20 mouse cellular contexts compared by ENCODE assay signal in genomic region chr17:31129452-31129851, GRCm38 (mm10). TPM values are rescaled to one million over a fixed set of nuclear protein-coding genes. Genes with fewer than 3 reads are reported as not detected.
DNase-seq lines count a peak whose midpoint lies in the region; ATAC-seq lines count a peak whose summit lies in the region.
"Had no signal": no experiment of that assay in that cellular context is flagged by ENCODE, and none has a peak within 500 bp of the region (broad histone marks: within the 10 kb centered on the region; RNA-seq: fewer than 3 reads in every experiment).

Gene Tff3 (minus strand): TSS chr17:31129646.

- no peak within 1 kb of the TSS for H3K4me3 ChIP-seq in hindbrain, embryonic 11.5 days (ENCODE audit: low read depth, low read length)
- H3K4me3 ChIP-seq in hindbrain, embryonic 16.5 days (ENCODE audit: low read length) = no peak within 1 kb of the TSS
- no peak within 1 kb of the TSS for H3K4me3 ChIP-seq in intestine, embryonic 15.5 days (replicated peaks)
- H3K4me3 ChIP-seq: embryonic facial prominence, embryonic 15.5 days; forebrain, embryonic 13.5 days; heart, embryonic 15.5 days; hindbrain, embryonic 15.5 days; kidney, embryonic 15.5 days; limb, embryonic 15.5 days; neural tube, embryonic 12.5 days had no signal

- no peak within 1 kb of the TSS for H3K27ac ChIP-seq in hindbrain, embryonic 11.5 days (ENCODE audit: low read depth, low read length)
- H3K27ac ChIP-seq in hindbrain, embryonic 16.5 days (ENCODE audit: low read depth, low read length) = no peak within 1 kb of the TSS
- H3K27ac ChIP-seq in intestine, embryonic 15.5 days = no peak within 1 kb of the TSS
- H3K27ac ChIP-seq: embryonic facial prominence, embryonic 15.5 days; forebrain, embryonic 13.5 days; heart, embryonic 15.5 days; hindbrain, embryonic 15.5 days; kidney, embryonic 15.5 days; limb, embryonic 15.5 days; neural tube, embryonic 12.5 days had no signal

- H3K4me2 ChIP-seq in hindbrain, embryonic 11.5 days (replicated peaks; ENCODE audit: low read depth, low read length) = no peak within 1 kb of the TSS
- H3K4me2 ChIP-seq in hindbrain, embryonic 16.5 days (ENCODE audit: low read length) = no peak within 1 kb of the TSS
- H3K4me2 ChIP-seq in intestine, embryonic 15.5 days (replicated peaks) = no peak within 1 kb of the TSS
- H3K4me2 ChIP-seq: embryonic facial prominence, embryonic 15.5 days; forebrain, embryonic 13.5 days; heart, embryonic 15.5 days; hindbrain, embryonic 15.5 days; kidney, embryonic 15.5 days; limb, embryonic 15.5 days; neural tube, embryonic 12.5 days had no signal

- DNase-seq in hindbrain, embryonic 11.5 days (ENCODE audit: low spot score) = peak; percentile 21
- peak; percentile 42 for DNase-seq in embryo, embryonic 10.5 days (ENCODE audit: low spot score)
- peak; percentile 29 for DNase-seq in mesoderm, embryonic 11.5 days (ENCODE audit: low read depth, low spot score)
- no peak for DNase-seq in lung, postnatal 4 days
- no peak for DNase-seq in spleen, adult 18-20 months
- DNase-seq in urinary bladder, adult 18-20 months (ENCODE audit: low spot score in 2 of 2) = no peak
- DNase-seq: B cell, adult 2 months; heart, adult 11 months; lung, postnatal 14 days had no signal

- no peak within 1 kb of the TSS for H3K9ac ChIP-seq in hindbrain, embryonic 11.5 days (ENCODE audit: low read depth, low read length)
- no peak within 1 kb of the TSS for H3K9ac ChIP-seq in hindbrain, embryonic 16.5 days (ENCODE audit: low read depth, low read length)
- H3K9ac ChIP-seq in intestine, embryonic 15.5 days = no peak within 1 kb of the TSS
- H3K9ac ChIP-seq: embryonic facial prominence, embryonic 15.5 days; forebrain, embryonic 13.5 days; heart, embryonic 15.5 days; hindbrain, embryonic 15.5 days; kidney, embryonic 15.5 days; limb, embryonic 15.5 days; neural tube, embryonic 12.5 days had no signal

- no peaks in the 10 kb centered on the region for H3K27me3 ChIP-seq in hindbrain, embryonic 11.5 days (ENCODE audit: control insufficient read depth, insufficient read depth, low read length)
- H3K27me3 ChIP-seq in hindbrain, embryonic 16.5 days (replicated peaks; ENCODE audit: control insufficient read depth, insufficient read depth, low read length) = no peaks in the 10 kb centered on the region
- no peaks in the 10 kb centered on the region for H3K27me3 ChIP-seq in intestine, embryonic 15.5 days (replicated peaks)
- H3K27me3 ChIP-seq: embryonic facial prominence, embryonic 15.5 days; forebrain, embryonic 13.5 days; hindbrain, embryonic 15.5 days; kidney, embryonic 15.5 days; limb, embryonic 15.5 days; neural tube, embryonic 12.5 days had no signal

- WGBS in hindbrain, embryonic 11.5 days = 8% methylated on average over 2 of the region's 2 CpGs
- 15% methylated on average over 2 of the region's 2 CpGs for WGBS in hindbrain, embryonic 16.5 days
- WGBS in intestine, embryonic 15.5 days = 20% methylated on average over 2 of the region's 2 CpGs

- H3K36me3 ChIP-seq in hindbrain, embryonic 11.5 days (ENCODE audit: control insufficient read depth, insufficient read depth, low read length) = no peaks in the 10 kb centered on the region
- H3K36me3 ChIP-seq in hindbrain, embryonic 16.5 days (ENCODE audit: control insufficient read depth, insufficient read depth, low read length) = no peaks in the 10 kb centered on the region
- no peaks in the 10 kb centered on the region for H3K36me3 ChIP-seq in intestine, embryonic 15.5 days
- H3K36me3 ChIP-seq: embryonic facial prominence, embryonic 15.5 days; heart, embryonic 15.5 days; hindbrain, embryonic 15.5 days; kidney, embryonic 15.5 days; limb, embryonic 15.5 days; neural tube, embryonic 12.5 days had no signal

- no peak for ATAC-seq in hindbrain, embryonic 11.5 days (ENCODE audit: low FRiP score)
- no peak for ATAC-seq in hindbrain, embryonic 16.5 days
- ATAC-seq in intestine, embryonic 15.5 days = peak; percentile 73
- ATAC-seq: forebrain, embryonic 13.5 days; midbrain, embryonic 16.5 days had no signal

- no peaks in the 10 kb centered on the region for H3K4me1 ChIP-seq in hindbrain, embryonic 11.5 days (replicated peaks; ENCODE audit: control insufficient read depth, insufficient read depth, low read length)
- H3K4me1 ChIP-seq in hindbrain, embryonic 16.5 days (ENCODE audit: control insufficient read depth, insufficient read depth, low read depth, low read length) = no peaks in the 10 kb centered on the region
- peaks cover 13% of the 10 kb centered on the region; the same call in 1 of the 2 replicates for H3K4me1 ChIP-seq in intestine, embryonic 15.5 days (replicated peaks)
- H3K4me1 ChIP-seq: embryonic facial prominence, embryonic 15.5 days; heart, embryonic 15.5 days had no signal

- no peaks in the 10 kb centered on the region for H3K9me3 ChIP-seq in hindbrain, embryonic 11.5 days (ENCODE audit: control insufficient read depth, low read length)
- H3K9me3 ChIP-seq in hindbrain, embryonic 16.5 days (ENCODE audit: control insufficient read depth, low read length) = no peaks in the 10 kb centered on the region
- no peaks in the 10 kb centered on the region for H3K9me3 ChIP-seq in intestine, embryonic 15.5 days
- H3K9me3 ChIP-seq: embryonic facial prominence, embryonic 15.5 days; forebrain, embryonic 13.5 days; heart, embryonic 15.5 days; hindbrain, embryonic 15.5 days; kidney, embryonic 15.5 days; limb, embryonic 15.5 days; neural tube, embryonic 12.5 days had no signal

RNA-seq across cellular contexts. Expression of gene Tff3, which starts in this region (rescaled TPM):
- 0.35 and 0.79 TPM in 2 replicates for polyA plus RNA-seq in hindbrain, embryonic 11.5 days (2014; fragmentation: Nextera tagmentation; extraction: Ambion mirVana)
- polyA plus RNA-seq in hindbrain, embryonic 16.5 days (2015; fragmentation: Nextera tagmentation; extraction: Ambion mirVana) = 0.94 and 1.1 TPM in 2 replicates
- polyA plus RNA-seq in intestine, embryonic 15.5 days (2015; fragmentation: Nextera tagmentation; extraction: Ambion mirVana) = 710 and 905 TPM in 2 replicates
- polyA plus RNA-seq: embryonic facial prominence, embryonic 15.5 days; heart, embryonic 15.5 days; urinary bladder, adult 2 months had no signal

Comparison
In these comparisons a context has a peak if more than half of its experiments do, and no peak if none do; other contexts are left out.
1. RNA of gene Tff3 (polyA plus RNA-seq): 710 to 905 TPM in intestine, embryonic 15.5 days; 0.94 to 1.1 TPM in hindbrain, embryonic 16.5 days and 0.35 to 0.79 TPM in hindbrain, embryonic 11.5 days; every median in the first group is over 100 times any median in the second.
2. Peak in DNase-seq in hindbrain, embryonic 11.5 days; RNA of the gene not detected or under 1 TPM.
3. DNase-seq: peak in embryo, embryonic 10.5 days (single experiment) and mesoderm, embryonic 11.5 days (single experiment); none in lung, postnatal 4 days (0 of 2), spleen, adult 18-20 months (0 of 2) and urinary bladder, adult 18-20 months (0 of 2).